Mouse (Mus musculus) kidney, embryonic 16.5 days (tissue): ENCODE data around the gene 4930404N11Rik. TPM values are rescaled to one million over a fixed set of nuclear protein-coding genes. Genes with fewer than 3 reads are reported as not detected.
A peak's percentile ranks its signal among the peaks of the same experiment; 100 is the strongest.

Source experiments
- ATAC-seq: fragments of 200-750 bp; cut with Nextera tagmentation; 2 replicates; pipeline ENCODE4 v1.8.0; 2017; ENCODE audit warnings: moderate TSS enrichment; ENCODE audit not compliant: low FRiP score, low TSS enrichment
- H3K27ac ChIP-seq: fragments of 300-500 bp; sonication (generic); 2 replicates; pipeline ENCODE4 v1.5.1; 2014; ENCODE audit warnings: low read length
- H3K27me3 ChIP-seq: fragments of 300-500 bp; sonication (generic); 2 replicates; pipeline ENCODE4 v1.6.1; 2014; ENCODE audit warnings: low read length, control low read depth, mixed read lengths; ENCODE audit not compliant: insufficient read depth
- H3K36me3 ChIP-seq: fragments of 300-500 bp; sonication (generic); 2 replicates; pipeline ENCODE4 v1.6.1; 2014; ENCODE audit warnings: low read length, control low read depth, mixed read lengths; ENCODE audit not compliant: insufficient read depth
- H3K4me1 ChIP-seq: fragments of 300-500 bp; sonication (generic); 2 replicates; pipeline ENCODE4 v1.6.1; 2014; ENCODE audit warnings: low read length, control low read depth, mixed read lengths; ENCODE audit not compliant: insufficient read depth
- H3K4me2 ChIP-seq: fragments of 300-500 bp; sonication (generic); replicated peaks from 2 replicates; pipeline ENCODE4 v1.6.1; 2014; ENCODE audit warnings: low read depth, low read length
- H3K4me3 ChIP-seq: fragments of 300-500 bp; sonication (generic); 2 replicates; pipeline ENCODE4 v1.5.1; 2014; ENCODE audit warnings: mild to moderate bottlenecking, low read length
- H3K9ac ChIP-seq: fragments of 300-500 bp; sonication (generic); replicated peaks from 2 replicates; pipeline ENCODE4 v1.6.1; 2014; ENCODE audit warnings: low read length
- H3K9me3 ChIP-seq: fragments of 300-500 bp; sonication (generic); 2 replicates; pipeline ENCODE4 v1.6.1; 2016; ENCODE audit warnings: low read length, control low read depth
- WGBS: fragments of 180-500 bp; shearing (Covaris S2); extraction: QIAGEN DNeasy Blood & Tissue Kit; methylation state at CpG from one replicate; pipeline ENCODE4 v1.1.7; 2014; 5-methylcytosine and 5-hydroxymethylcytosine counted together
- polyA plus RNA-seq: library from polyadenylated mRNA; unstranded; fragments of >200 nt; fragmentation: Nextera tagmentation; extraction: Ambion mirVana; gene quantifications from 2 replicates; pipeline ENCODE4 v1.2.1, GENCODE M21; 2015

The 4930404N11Rik gene
- polyA plus RNA-seq, 1 experiment from 2014 or later: 1.2 TPM

DNA sequence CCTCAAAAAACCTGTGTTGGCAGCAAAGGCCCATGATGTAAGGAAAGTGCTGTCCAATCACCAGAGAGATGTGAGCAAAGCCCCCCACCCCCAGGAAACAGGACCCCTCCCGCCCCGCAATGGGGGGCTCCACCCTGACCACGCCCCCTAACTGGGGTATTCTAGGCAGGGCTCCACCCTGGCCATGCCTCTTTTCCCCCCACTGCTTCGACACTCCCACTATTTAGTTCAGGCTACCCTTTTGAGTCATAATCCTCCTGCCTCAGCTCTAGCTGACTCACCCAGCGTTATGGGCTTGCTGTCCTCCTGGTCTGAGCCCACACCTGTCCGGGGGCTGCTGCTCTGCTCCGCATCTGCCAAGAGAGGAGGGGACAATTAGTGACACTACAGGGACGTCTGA lies 43.7 kb upstream of the 4930404N11Rik start:
- peak overlapping the region; percentile 85 for H3K27ac ChIP-seq
- H3K27me3 ChIP-seq: no peaks in the 10 kb centered on the region

DNA sequence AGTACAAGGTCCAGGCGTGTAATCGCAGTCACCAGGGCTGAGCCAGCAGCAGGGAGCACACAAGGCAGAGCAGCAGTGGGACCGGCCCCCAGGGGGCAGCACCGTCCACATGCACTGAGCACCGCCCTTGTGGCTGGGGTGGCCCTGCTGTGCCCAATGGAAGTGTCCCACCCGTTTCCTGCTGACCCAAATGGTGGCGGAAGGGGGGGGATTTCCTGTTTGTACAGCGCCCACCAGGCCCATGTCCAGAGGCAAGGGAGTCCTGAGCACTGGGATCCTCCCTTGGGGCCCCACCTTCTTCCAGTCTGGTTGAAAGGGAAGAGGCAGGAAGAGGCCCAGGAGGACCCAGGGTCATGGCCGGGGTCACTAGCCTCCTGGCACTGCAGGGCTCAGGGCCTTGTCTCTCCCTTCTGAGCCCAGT lies 43.3 kb upstream of the 4930404N11Rik start:
- peak overlapping the region; percentile 31 for H3K4me2 ChIP-seq
- no peaks in the 10 kb centered on the region for H3K27me3 ChIP-seq
- 21% methylated on average over 9 of the region's 9 CpGs for WGBS
- H3K9ac ChIP-seq: peak overlapping the region; percentile 6; the same call in 1 of the 2 replicates
- H3K9me3 ChIP-seq: no peaks in the 10 kb centered on the region
- H3K4me3 ChIP-seq: no peak overlapping the region
- peaks cover 82% of the 10 kb centered on the region for H3K4me1 ChIP-seq
- H3K36me3 ChIP-seq: peaks cover 37% of the 10 kb centered on the region; the same call in 1 of the 2 replicates
- ATAC-seq: peak; percentile 56
- H3K27ac ChIP-seq: peak overlapping the region; percentile 85

More for the DNA sequence above, 43.7 kb upstream of the 4930404N11Rik start:
- no peak; the same call in 1 of the 2 replicates for ATAC-seq
- Histone ChIP-seq H3K36me3 (peaks cover 36% of the 10 kb centered on the region; the same call in 1 of the 2 replicates), H3K9ac (peak overlapping the region; percentile 6), H3K4me2 (peak overlapping the region; percentile 31), H3K9me3 (no peaks in the 10 kb centered on the region), H3K4me3 (peak overlapping the region; percentile 15; the same call in 1 of the 2 replicates), H3K4me1 (peaks cover 82% of the 10 kb centered on the region)
- 23% methylated on average over 8 of the region's 8 CpGs for WGBS

DNA sequence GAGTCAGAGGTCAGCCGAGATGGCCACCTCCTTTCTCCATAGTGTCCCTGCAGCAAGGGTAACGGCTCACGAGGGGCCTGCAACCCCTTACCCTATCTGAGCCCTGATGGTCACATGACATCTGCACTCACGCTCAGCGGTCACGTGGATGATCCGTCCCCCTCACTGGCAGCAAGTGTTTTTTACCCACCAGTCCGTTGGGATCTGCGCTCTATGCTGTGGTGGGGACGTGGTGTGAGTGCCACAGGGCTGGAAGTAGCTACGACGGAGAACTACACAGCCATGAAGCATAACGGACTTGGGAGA lies 42.8 kb upstream of the 4930404N11Rik start:
- H3K36me3 ChIP-seq: peaks cover 37% of the 10 kb centered on the region; the same call in 1 of the 2 replicates
- H3K4me1 ChIP-seq: peaks cover 80% of the 10 kb centered on the region
- no peak overlapping the region for H3K4me2 ChIP-seq

DNA sequence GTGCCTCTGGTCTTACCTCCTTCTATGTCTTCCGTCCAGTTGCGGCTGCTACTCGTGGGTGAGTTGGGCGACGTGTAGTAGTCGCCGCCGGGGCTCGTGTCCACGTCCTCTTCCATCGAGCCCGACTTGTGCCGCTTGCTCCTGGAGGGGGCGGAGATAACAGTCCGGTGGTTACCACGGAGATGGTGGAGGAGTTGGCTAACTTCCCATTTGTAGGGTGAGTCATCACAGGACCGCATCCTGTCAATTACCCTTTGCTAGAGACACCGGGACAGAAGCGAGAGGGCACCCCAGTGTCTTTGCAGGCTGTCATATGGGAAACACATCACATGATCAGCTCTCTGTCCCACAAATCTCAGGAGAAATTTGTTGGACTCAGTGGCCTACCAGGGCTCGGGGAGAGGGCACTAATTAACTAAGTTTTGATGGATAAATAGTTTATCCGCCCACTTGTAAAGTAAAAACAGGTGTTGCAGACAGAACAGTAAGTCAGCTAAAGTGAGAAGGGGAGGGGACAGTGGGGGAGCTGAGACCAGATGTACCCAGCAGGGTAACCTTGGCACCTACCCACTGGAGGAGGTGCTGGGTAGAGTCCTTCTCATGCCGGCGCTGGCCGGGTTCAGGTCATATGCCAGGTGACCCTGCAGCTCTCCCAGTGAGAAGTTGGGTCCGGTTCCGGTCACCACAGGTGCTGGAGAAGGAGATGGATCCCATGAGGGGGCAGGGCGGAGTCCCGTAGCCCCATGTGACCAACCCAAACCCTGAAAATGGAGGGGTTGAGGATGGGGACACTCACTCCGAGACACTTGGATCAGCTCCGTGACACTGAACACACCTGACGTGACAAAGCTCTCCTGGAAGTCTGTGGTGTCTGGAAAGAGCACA lies 42.2 kb upstream of the 4930404N11Rik start:
- no peaks in the 10 kb centered on the region for H3K9me3 ChIP-seq
- H3K9ac ChIP-seq: peak overlapping the region; percentile 29; the same call in 1 of the 2 replicates
- WGBS: 27% methylated on average over 31 of the region's 31 CpGs
- H3K4me3 ChIP-seq: peak overlapping the region; percentile 22
- H3K27ac ChIP-seq: peak overlapping the region; percentile 61
- peak overlapping the region; percentile 37 for H3K4me2 ChIP-seq
- H3K36me3 ChIP-seq: peaks cover 35% of the 10 kb centered on the region; the same call in 1 of the 2 replicates
- no peak for ATAC-seq
- no peaks in the 10 kb centered on the region for H3K27me3 ChIP-seq
- peaks cover 80% of the 10 kb centered on the region for H3K4me1 ChIP-seq

More for the DNA sequence above, 42.8 kb upstream of the 4930404N11Rik start:
- peak overlapping the region; percentile 85; the same call in 1 of the 2 replicates for H3K27ac ChIP-seq
- no peaks in the 10 kb centered on the region for H3K27me3 ChIP-seq
- no peak overlapping the region for H3K4me3 ChIP-seq
- ATAC-seq: no peak
- 56% methylated on average over 13 of the region's 13 CpGs for WGBS
- no peaks in the 10 kb centered on the region for H3K9me3 ChIP-seq
- peak overlapping the region; percentile 23; the same call in 1 of the 2 replicates for H3K9ac ChIP-seq

DNA sequence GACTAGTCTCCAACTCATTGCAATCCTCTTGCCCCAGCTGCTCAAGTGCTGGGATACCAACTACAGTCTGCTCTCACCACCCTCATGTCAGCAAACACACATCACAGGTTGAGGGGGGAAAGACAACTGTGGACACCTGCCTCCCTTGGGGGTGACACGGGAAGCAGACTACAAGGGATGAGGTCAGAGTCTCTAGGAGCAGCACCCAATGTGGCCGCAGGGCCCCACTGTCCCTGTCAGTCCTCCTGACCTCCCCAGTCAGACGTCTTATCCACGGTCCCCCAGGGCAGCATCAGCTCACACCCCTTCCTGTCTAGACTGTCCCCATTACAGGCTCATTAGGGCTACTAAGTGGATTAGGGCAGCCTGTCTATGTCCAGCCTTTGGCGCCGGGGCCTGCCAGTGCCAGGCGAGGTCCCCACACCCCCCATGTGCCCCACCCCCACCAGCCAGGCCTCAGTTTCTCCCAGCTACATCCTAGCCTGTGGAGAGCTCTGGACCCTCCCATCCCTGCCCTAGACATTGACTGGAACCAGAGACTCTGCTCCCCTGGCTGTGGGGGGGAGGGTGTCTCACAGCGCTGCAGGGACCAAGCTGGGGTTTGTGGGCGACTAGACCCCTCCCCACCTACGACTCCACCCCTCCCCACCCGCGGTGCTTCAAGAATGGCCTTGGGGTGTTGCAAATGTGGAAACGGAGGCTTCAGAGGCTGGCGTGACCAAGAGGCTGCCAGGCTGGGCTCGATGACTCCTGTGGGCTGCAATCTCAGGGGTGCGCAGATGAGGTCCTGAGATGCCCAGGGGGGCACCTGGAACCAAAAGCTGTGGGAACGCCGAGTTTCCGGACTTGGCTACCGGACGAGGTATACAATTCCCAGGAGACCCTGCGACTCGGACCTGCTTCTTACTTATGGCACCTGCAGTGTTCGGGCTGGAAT lies 41.2 kb upstream of the 4930404N11Rik start:
- H3K9me3 ChIP-seq: no peaks in the 10 kb centered on the region
- peak overlapping the region; percentile 22 for H3K4me3 ChIP-seq
- peak overlapping the region; percentile 29; the same call in 1 of the 2 replicates for H3K9ac ChIP-seq
- WGBS: 46% methylated on average over 24 of the region's 24 CpGs
- H3K27ac ChIP-seq: no peak overlapping the region
- peaks cover 80% of the 10 kb centered on the region for H3K4me1 ChIP-seq
- H3K27me3 ChIP-seq: no peaks in the 10 kb centered on the region
- no peak for ATAC-seq
- H3K4me2 ChIP-seq: peak overlapping the region; percentile 37
- peaks cover 31% of the 10 kb centered on the region; the same call in 1 of the 2 replicates for H3K36me3 ChIP-seq

DNA sequence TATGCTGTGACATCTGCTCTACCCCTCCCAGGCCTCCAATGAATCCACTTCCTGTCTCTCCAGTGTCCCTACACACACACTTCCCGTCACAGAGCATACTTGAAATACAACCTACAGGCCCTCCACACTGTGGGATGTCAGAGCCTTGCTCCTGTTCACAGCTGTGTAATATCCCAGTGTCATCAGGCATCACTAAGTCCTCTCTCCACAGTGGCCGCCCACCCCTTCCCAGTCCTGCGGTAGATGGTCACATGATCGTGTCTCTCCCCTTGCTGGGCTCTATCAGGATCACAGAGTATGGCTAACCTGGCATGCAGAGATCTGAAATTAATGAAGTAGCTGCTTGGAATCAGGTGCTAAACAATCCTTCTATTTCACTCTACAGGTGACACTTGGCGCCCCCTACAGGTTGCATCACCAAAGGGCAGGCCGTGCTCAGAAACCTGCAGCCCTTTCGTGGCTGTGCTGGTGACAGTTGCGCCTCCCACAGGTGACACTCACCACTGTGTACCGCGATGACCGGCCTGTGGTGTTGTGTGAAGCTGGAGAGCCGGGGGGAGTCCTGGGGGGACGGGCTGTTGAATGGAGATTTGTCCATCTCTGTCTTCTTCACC lies 40.1 kb upstream of the 4930404N11Rik start:
- H3K4me1 ChIP-seq: peaks cover 79% of the 10 kb centered on the region

DNA sequence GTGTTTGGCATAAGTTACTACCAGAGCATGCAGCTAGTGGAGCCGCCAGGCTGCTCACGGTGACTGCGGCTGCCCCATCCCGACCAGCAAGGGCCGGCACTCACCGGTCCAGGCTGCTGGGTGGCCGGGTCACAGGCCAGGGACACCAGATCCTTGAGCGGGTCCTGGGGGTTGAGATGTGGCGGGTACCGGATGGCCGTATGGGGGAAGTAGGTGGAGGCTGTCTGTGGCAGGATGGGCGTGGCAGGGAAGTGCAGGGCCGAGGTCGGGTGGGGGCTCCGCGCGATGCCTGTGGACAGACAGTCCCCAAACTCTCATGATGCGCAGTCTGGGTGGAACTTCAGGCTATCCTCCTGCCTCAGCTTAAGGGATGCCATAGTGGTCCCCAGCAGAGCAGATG lies 39.1 kb upstream of the 4930404N11Rik start:
- peaks cover 42% of the 10 kb centered on the region; the same call in 1 of the 2 replicates for H3K36me3 ChIP-seq
- H3K9me3 ChIP-seq: no peaks in the 10 kb centered on the region
- 0 out of 2 replicates have a peak overlapping the region, but pooled peaks have one; percentile 39 for H3K9ac ChIP-seq
- ATAC-seq: no peak
- peaks cover 73% of the 10 kb centered on the region for H3K4me1 ChIP-seq
- H3K4me2 ChIP-seq: no peak overlapping the region
- H3K27ac ChIP-seq: peak overlapping the region; percentile 28; the same call in 1 of the 2 replicates
- H3K4me3 ChIP-seq: no peak overlapping the region
- H3K27me3 ChIP-seq: no peaks in the 10 kb centered on the region
- WGBS: 44% methylated on average over 18 of the region's 18 CpGs

More for the DNA sequence above, 40.1 kb upstream of the 4930404N11Rik start:
- H3K4me3 ChIP-seq: no peak overlapping the region
- H3K9ac ChIP-seq: no peak overlapping the region
- ATAC-seq: no peak
- no peak overlapping the region for H3K4me2 ChIP-seq
- 52% methylated on average over 13 of the region's 13 CpGs for WGBS
- peak overlapping the region; percentile 4; the same call in 1 of the 2 replicates for H3K27ac ChIP-seq
- H3K36me3 ChIP-seq: peaks cover 33% of the 10 kb centered on the region; the same call in 1 of the 2 replicates
- H3K27me3 ChIP-seq: no peaks in the 10 kb centered on the region
- H3K9me3 ChIP-seq: no peaks in the 10 kb centered on the region

DNA sequence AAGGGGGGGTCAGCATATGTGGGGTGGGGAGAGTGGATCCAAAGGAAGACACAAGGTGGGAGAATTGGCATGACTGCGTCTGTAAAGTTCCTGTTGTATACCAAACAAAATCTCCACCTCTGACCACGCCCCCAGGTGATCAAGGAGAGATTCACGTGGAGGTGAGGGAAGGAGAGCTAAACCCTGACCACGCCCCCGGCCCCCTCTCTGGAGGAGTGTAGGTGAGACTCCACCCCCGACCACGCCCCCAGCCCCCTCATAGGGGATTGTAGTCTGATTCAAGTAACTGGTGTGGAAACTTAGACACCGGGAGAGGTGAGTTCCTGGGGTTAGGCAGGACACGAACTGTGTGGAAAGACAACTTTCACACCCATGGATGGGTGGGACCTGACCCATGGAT lies 38.5 kb upstream of the 4930404N11Rik start:
- Histone ChIP-seq H3K9me3 (no peaks in the 10 kb centered on the region), H3K9ac (no peak overlapping the region), H3K4me3 (no peak overlapping the region), H3K4me1 (peaks cover 66% of the 10 kb centered on the region), H3K27ac (no peak overlapping the region; the same call in 1 of the 2 replicates), H3K4me2 (no peak overlapping the region), H3K27me3 (no peaks in the 10 kb centered on the region), H3K36me3 (peaks cover 48% of the 10 kb centered on the region; the same call in 1 of the 2 replicates)
- no peak for ATAC-seq
- 30% methylated on average over 9 of the region's 9 CpGs for WGBS

DNA sequence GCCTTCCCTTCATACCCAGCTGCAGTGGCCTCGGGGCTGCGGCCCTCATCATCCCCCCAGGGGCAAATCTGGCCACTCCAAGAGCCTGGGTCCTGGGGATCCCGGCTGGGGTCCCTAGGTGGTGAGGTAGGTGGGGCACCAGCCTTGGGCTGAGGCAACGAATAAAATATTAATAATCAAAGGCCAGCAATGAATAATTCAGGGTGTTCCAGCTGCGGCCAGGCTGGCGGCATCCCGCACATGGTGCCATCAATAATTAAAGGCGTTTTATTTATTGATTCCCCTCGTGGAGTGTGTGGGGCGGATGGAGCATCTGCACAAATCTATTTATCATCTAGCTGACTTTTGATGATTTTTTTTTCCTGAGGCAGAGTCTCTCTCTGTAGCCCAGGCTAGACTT lies 37.9 kb upstream of the 4930404N11Rik start:
- H3K36me3 ChIP-seq: peaks cover 51% of the 10 kb centered on the region; the same call in 1 of the 2 replicates
- peak overlapping the region; percentile 95 for H3K27ac ChIP-seq
- no peak for ATAC-seq
- no peaks in the 10 kb centered on the region for H3K9me3 ChIP-seq
- no peaks in the 10 kb centered on the region for H3K27me3 ChIP-seq
- no peak overlapping the region for H3K4me3 ChIP-seq
- H3K4me1 ChIP-seq: peaks cover 60% of the 10 kb centered on the region
- WGBS: 68% methylated on average over 10 of the region's 10 CpGs
- H3K9ac ChIP-seq: no peak overlapping the region
- no peak overlapping the region for H3K4me2 ChIP-seq
